Mouse (Mus musculus) kidney, embryonic 16.5 days (tissue): ENCODE results near the gene Arhgef25. TPM values are rescaled to one million over a fixed set of nuclear protein-coding genes. Genes with fewer than 3 reads are reported as not detected.

Experiments used
- ATAC-seq: fragments of 200-750 bp; cut with Nextera tagmentation; 2 replicates; pipeline ENCODE4 v1.8.0; 2017; ENCODE audit warnings: moderate TSS enrichment; ENCODE audit not compliant: low FRiP score, low TSS enrichment
- H3K27ac ChIP-seq: fragments of 300-500 bp; sonication (generic); 2 replicates; pipeline ENCODE4 v1.5.1; 2014; ENCODE audit warnings: low read length
- H3K27me3 ChIP-seq: fragments of 300-500 bp; sonication (generic); 2 replicates; pipeline ENCODE4 v1.6.1; 2014; ENCODE audit warnings: low read length, control low read depth, mixed read lengths; ENCODE audit not compliant: insufficient read depth
- H3K36me3 ChIP-seq: fragments of 300-500 bp; sonication (generic); 2 replicates; pipeline ENCODE4 v1.6.1; 2014; ENCODE audit warnings: low read length, control low read depth, mixed read lengths; ENCODE audit not compliant: insufficient read depth
- H3K4me1 ChIP-seq: fragments of 300-500 bp; sonication (generic); 2 replicates; pipeline ENCODE4 v1.6.1; 2014; ENCODE audit warnings: low read length, control low read depth, mixed read lengths; ENCODE audit not compliant: insufficient read depth
- H3K4me2 ChIP-seq: fragments of 300-500 bp; sonication (generic); replicated peaks from 2 replicates; pipeline ENCODE4 v1.6.1; 2014; ENCODE audit warnings: low read depth, low read length
- H3K4me3 ChIP-seq: fragments of 300-500 bp; sonication (generic); 2 replicates; pipeline ENCODE4 v1.5.1; 2014; ENCODE audit warnings: mild to moderate bottlenecking, low read length
- H3K9ac ChIP-seq: fragments of 300-500 bp; sonication (generic); replicated peaks from 2 replicates; pipeline ENCODE4 v1.6.1; 2014; ENCODE audit warnings: low read length
- H3K9me3 ChIP-seq: fragments of 300-500 bp; sonication (generic); 2 replicates; pipeline ENCODE4 v1.6.1; 2016; ENCODE audit warnings: low read length, control low read depth
- WGBS: fragments of 180-500 bp; shearing (Covaris S2); extraction: QIAGEN DNeasy Blood & Tissue Kit; methylation state at CpG from one replicate; pipeline ENCODE4 v1.1.7; 2014; 5-methylcytosine and 5-hydroxymethylcytosine counted together
- polyA plus RNA-seq: library from polyadenylated mRNA; unstranded; fragments of >200 nt; fragmentation: Nextera tagmentation; extraction: Ambion mirVana; gene quantifications from 2 replicates; pipeline ENCODE4 v1.2.1, GENCODE M21; 2015

Arhgef25 gene
- polyA plus RNA-seq, 1 experiment from 2014 or later, result 53.8 TPM

- Histone ChIP-seq H3K9me3 (no peaks in the 10 kb centered on the region), H3K4me1 (peaks cover 40% of the 10 kb centered on the region), H3K36me3 (peaks cover 18% of the 10 kb centered on the region), H3K4me3 (peak overlapping the region; percentile 69), H3K27me3 (no peaks in the 10 kb centered on the region), H3K27ac (peak overlapping the region; percentile 93), H3K9ac (peak overlapping the region; percentile 80), H3K4me2 (peak overlapping the region; percentile 96)
- peak; percentile 85 for ATAC-seq
- under 1% methylated on average over 37 of the region's 46 CpGs for whole genome bisulfite sequencing
These were observed 1.3 kb downstream of the Arhgef25 start for GRCm38 (mm10) chr10:127188465-127189115.

GRCm38 (mm10) chr10:127188079-127188453, 1.8 kb downstream of the Arhgef25 start:
- Histone ChIP-seq H3K4me3 (peak overlapping the region; percentile 69), H3K9me3 (no peaks in the 10 kb centered on the region), H3K36me3 (peaks cover 19% of the 10 kb centered on the region), H3K4me2 (peak overlapping the region; percentile 96), H3K27me3 (peaks cover 2% of the 10 kb centered on the region; the same call in 1 of the 2 replicates), H3K9ac (peak overlapping the region; percentile 80), H3K27ac (peak overlapping the region; percentile 93), H3K4me1 (peaks cover 40% of the 10 kb centered on the region)
- no peak for ATAC-seq
- WGBS, result 3% methylated on average over 16 of the region's 21 CpGs

- Histone ChIP-seq H3K27ac (peak overlapping the region; percentile 93; the same call in 1 of the 2 replicates), H3K4me3 (peak overlapping the region; percentile 69), H3K27me3 (peaks cover 4% of the 10 kb centered on the region; the same call in 1 of the 2 replicates), H3K4me2 (peak overlapping the region; percentile 96), H3K4me1 (peaks cover 40% of the 10 kb centered on the region), H3K36me3 (peaks cover 19% of the 10 kb centered on the region), H3K9me3 (no peaks in the 10 kb centered on the region), H3K9ac (peak overlapping the region; percentile 80)
- ATAC-seq, result no peak
- WGBS, result 31% methylated on average over 10 of the region's 10 CpGs
These were observed 2.4 kb downstream of the Arhgef25 start for GRCm38 (mm10) chr10:127187371-127188078.

- Histone ChIP-seq H3K4me3 (no peak overlapping the region), H3K4me1 (peaks cover 40% of the 10 kb centered on the region), H3K9me3 (no peaks in the 10 kb centered on the region), H3K4me2 (no peak overlapping the region), H3K27me3 (peaks cover 5% of the 10 kb centered on the region), H3K9ac (no peak overlapping the region), H3K27ac (no peak overlapping the region), H3K36me3 (peaks cover 14% of the 10 kb centered on the region)
- 77% methylated on average over 1 of the region's 1 CpGs for WGBS
- ATAC-seq, result no peak
These were observed 3.4 kb downstream of the Arhgef25 start for GRCm38 (mm10) chr10:127186451-127186850.

- H3K36me3 ChIP-seq, result peaks cover 8% of the 10 kb centered on the region
- H3K4me1 ChIP-seq, result peaks cover 32% of the 10 kb centered on the region
- H3K4me3 ChIP-seq, result no peak overlapping the region
- 86% methylated on average over 15 of the region's 15 CpGs for WGBS
- no peaks in the 10 kb centered on the region for H3K9me3 ChIP-seq
- peaks cover 14% of the 10 kb centered on the region for H3K27me3 ChIP-seq
- H3K27ac ChIP-seq, result no peak overlapping the region
- H3K9ac ChIP-seq, result no peak overlapping the region
- H3K4me2 ChIP-seq, result no peak overlapping the region
- no peak for ATAC-seq
These were observed 4.4 kb downstream of the Arhgef25 start for GRCm38 (mm10) chr10:127185506-127185905.

GRCm38 (mm10) chr10:127185101-127185500, 4.8 kb downstream of the Arhgef25 start:
- Histone ChIP-seq H3K27ac (no peak overlapping the region), H3K4me1 (peaks cover 32% of the 10 kb centered on the region), H3K9ac (no peak overlapping the region), H3K4me2 (no peak overlapping the region), H3K9me3 (no peaks in the 10 kb centered on the region), H3K27me3 (peaks cover 17% of the 10 kb centered on the region), H3K4me3 (no peak overlapping the region), H3K36me3 (peaks cover 8% of the 10 kb centered on the region)
- no peak for ATAC-seq
- whole genome bisulfite sequencing, result 73% methylated on average over 9 of the region's 9 CpGs

- Histone ChIP-seq H3K4me2 (peak overlapping the region; percentile 3), H3K4me1 (peaks cover 31% of the 10 kb centered on the region), H3K4me3 (no peak overlapping the region; the same call in 1 of the 2 replicates), H3K9ac (no peak overlapping the region), H3K36me3 (peaks cover 8% of the 10 kb centered on the region), H3K27ac (no peak overlapping the region), H3K9me3 (no peaks in the 10 kb centered on the region), H3K27me3 (peaks cover 31% of the 10 kb centered on the region)
- ATAC-seq, result no peak
- WGBS, result 19% methylated on average over 20 of the region's 20 CpGs
These were observed 6.1 kb downstream of the Arhgef25 start for GRCm38 (mm10) chr10:127183759-127184158.

- no peak overlapping the region for H3K4me3 ChIP-seq
- H3K4me2 ChIP-seq, result no peak overlapping the region
- 82% methylated on average over 4 of the region's 4 CpGs for WGBS
- no peak overlapping the region for H3K27ac ChIP-seq
- peaks cover 41% of the 10 kb centered on the region for H3K27me3 ChIP-seq
- H3K9me3 ChIP-seq, result no peaks in the 10 kb centered on the region
- peaks cover 33% of the 10 kb centered on the region for H3K4me1 ChIP-seq
- no peak for ATAC-seq
- peaks cover 8% of the 10 kb centered on the region for H3K36me3 ChIP-seq
- H3K9ac ChIP-seq, result no peak overlapping the region
These were observed 7.3 kb downstream of the Arhgef25 start for GRCm38 (mm10) chr10:127182624-127183023.

- Histone ChIP-seq H3K9me3 (no peaks in the 10 kb centered on the region), H3K27ac (no peak overlapping the region), H3K27me3 (peaks cover 46% of the 10 kb centered on the region), H3K4me1 (peaks cover 35% of the 10 kb centered on the region), H3K9ac (no peak overlapping the region), H3K4me3 (no peak overlapping the region), H3K36me3 (peaks cover 4% of the 10 kb centered on the region), H3K4me2 (no peak overlapping the region)
- no peak for ATAC-seq
- WGBS, result 72% methylated on average over 6 of the region's 6 CpGs
These were observed 8.3 kb downstream of the Arhgef25 start for GRCm38 (mm10) chr10:127181566-127181965.

GRCm38 (mm10) chr10:127180695-127181047, 9.2 kb downstream of the Arhgef25 start:
- ATAC-seq, result no peak
- no peak overlapping the region for H3K27ac ChIP-seq
- no peak overlapping the region for H3K4me3 ChIP-seq
- peaks cover 49% of the 10 kb centered on the region for H3K27me3 ChIP-seq
- H3K9ac ChIP-seq, result no peak overlapping the region
- peaks cover 37% of the 10 kb centered on the region for H3K4me1 ChIP-seq
- H3K36me3 ChIP-seq, result 0 out of 2 replicates have a peak, but pooled peaks cover 2% of the 10 kb centered on the region
- no peak overlapping the region; the same call in 1 of the 2 replicates for H3K4me2 ChIP-seq
- H3K9me3 ChIP-seq, result no peaks in the 10 kb centered on the region
- WGBS, result 47% methylated on average over 3 of the region's 3 CpGs
